Mouse (Mus musculus): Measurements from ENCODE around the gene Tll1. TPM values are rescaled to one million over a fixed set of nuclear protein-coding genes. Genes with fewer than 3 reads are reported as not detected.

The Tll1 gene
- polyA plus RNA-seq, 1 experiment from 2014 or later, result 3.8 TPM

DNA sequence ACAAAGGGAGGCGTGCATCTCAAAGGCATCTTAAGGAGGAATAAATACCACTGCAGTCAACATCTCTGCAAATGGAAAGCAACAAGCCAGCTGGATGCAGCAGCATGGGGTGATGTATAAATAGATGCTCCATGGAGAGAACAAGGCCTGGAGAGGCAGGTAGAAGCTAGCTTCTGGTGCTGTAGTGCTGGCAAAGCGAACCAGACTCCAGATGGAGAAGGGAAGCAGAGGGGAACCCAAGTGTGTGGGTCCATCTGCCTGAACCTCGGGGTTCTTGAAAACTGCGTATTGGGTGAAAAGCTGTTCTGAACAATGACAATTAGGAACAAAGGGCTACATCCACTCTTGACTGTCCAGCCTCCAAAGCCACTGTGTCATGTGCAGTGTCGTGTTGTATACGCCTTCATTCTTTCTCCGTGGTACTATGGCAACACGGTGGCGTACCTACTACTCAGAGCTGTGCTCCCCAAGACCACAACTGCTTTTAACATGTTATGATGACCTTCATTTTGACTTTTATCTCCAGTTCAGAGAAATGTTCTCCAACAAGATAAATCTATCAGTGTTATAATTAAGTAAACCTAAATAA is 53.8 kb downstream of the Tll1 start:
- Histone ChIP-seq H3K4me3 (ENCODE audit: low read length) (no peak overlapping the region), H3K4me2 (ENCODE audit: low read length) (no peak overlapping the region), H3K9ac (ENCODE audit: low read depth, low read length) (no peak overlapping the region), H3K9me3 (ENCODE audit: control insufficient read depth, low read length) (no peaks in the 10 kb centered on the region), H3K27ac (ENCODE audit: low read depth, low read length) (no peak overlapping the region), H3K4me1 (ENCODE audit: control insufficient read depth, insufficient read depth, low read depth, low read length) (no peaks in the 10 kb centered on the region), H3K36me3 (ENCODE audit: control insufficient read depth, insufficient read depth, low read length) (no peaks in the 10 kb centered on the region), H3K27me3 (replicated peaks; ENCODE audit: control insufficient read depth, insufficient read depth, low read length) (no peaks in the 10 kb centered on the region)
- 45% methylated on average over 9 of the region's 9 CpGs for WGBS
- ATAC-seq, result peak; percentile 90

DNA sequence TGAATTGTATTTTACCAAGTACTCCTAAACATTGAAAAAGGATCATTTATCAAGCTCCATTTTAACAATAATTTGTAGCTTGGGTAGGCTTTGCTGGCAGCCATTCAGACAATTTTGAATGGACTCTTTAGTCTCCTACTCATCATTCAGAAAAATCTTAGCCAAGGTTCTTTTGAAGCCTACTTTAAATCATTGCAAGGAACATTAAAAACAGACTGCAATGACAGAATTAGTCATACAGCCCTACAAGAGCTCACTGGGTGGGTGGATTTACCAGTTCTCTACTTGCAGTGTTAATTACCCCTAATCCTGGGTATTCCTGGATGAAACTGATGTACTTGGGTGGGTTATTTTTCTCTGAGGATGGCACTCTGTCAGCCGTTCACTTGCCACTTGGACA is 69.5 kb downstream of the Tll1 start:
- no peak overlapping the region for H3K4me3 ChIP-seq (ENCODE audit: low read length)
- H3K27me3 ChIP-seq (replicated peaks; ENCODE audit: control insufficient read depth, insufficient read depth, low read length), result no peaks in the 10 kb centered on the region
- ATAC-seq, result no peak
- H3K9me3 ChIP-seq (ENCODE audit: control insufficient read depth, low read length), result no peaks in the 10 kb centered on the region
- H3K9ac ChIP-seq (ENCODE audit: low read depth, low read length), result no peak overlapping the region
- 74% methylated on average over 1 of the region's 1 CpGs for WGBS
- no peak overlapping the region for H3K4me2 ChIP-seq (ENCODE audit: low read length)
- H3K36me3 ChIP-seq (ENCODE audit: control insufficient read depth, insufficient read depth, low read length), result no peaks in the 10 kb centered on the region
- no peaks in the 10 kb centered on the region for H3K4me1 ChIP-seq (ENCODE audit: control insufficient read depth, insufficient read depth, low read depth, low read length)
- no peak overlapping the region for H3K27ac ChIP-seq (ENCODE audit: low read depth, low read length)

DNA sequence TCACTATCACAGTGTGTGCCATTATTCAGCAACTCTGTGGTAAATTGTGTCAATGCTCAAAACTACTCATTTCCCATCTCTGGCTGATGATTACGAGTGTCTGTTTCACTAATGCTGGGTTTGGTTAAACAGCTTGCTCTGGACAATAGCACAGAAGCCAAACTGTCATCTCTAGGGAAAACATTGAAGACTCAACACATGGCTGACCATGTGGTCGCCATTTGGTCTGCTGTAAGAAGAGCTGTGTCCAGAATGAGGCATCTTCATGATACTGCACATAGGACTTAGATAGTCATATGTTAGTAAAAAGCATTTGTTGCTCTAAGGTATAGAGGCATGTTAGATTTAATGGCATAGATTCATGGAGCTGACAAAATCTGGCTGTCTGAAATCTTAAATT is 98.9 kb downstream of the Tll1 start:
- Histone ChIP-seq H3K36me3 (ENCODE audit: control insufficient read depth, insufficient read depth, low read length) (no peaks in the 10 kb centered on the region), H3K27ac (ENCODE audit: low read depth, low read length) (no peak overlapping the region)
- WGBS, result 80% methylated on average over 2 of the region's 2 CpGs

DNA sequence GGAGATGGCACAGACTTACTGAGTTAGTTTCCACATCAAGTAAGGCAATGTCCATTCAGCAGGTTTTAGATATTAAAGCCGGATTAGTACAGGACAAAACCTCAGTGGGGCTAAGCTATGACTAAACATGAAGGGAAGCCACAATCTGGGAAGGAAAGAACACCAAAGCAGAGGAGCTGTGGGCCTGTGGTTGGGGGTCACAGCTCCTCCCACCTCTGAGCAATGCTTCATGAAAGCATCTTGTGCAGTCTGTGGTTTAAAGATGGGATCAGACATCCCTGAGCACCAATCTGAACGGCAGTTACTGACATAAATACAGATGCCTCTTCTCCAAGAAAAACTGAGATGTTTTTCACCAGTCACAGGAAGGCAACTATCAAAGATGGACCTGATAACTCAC is 132.7 kb downstream of the Tll1 start:
- no peaks in the 10 kb centered on the region for H3K36me3 ChIP-seq (ENCODE audit: control insufficient read depth, insufficient read depth, low read length)
- H3K27ac ChIP-seq (ENCODE audit: low read depth, low read length), result no peak overlapping the region
- no peak overlapping the region for H3K4me3 ChIP-seq (ENCODE audit: low read length)
- H3K4me2 ChIP-seq (ENCODE audit: low read length), result no peak overlapping the region
- no peaks in the 10 kb centered on the region for H3K4me1 ChIP-seq (ENCODE audit: control insufficient read depth, insufficient read depth, low read depth, low read length)
- H3K9ac ChIP-seq (ENCODE audit: low read depth, low read length), result no peak overlapping the region
- H3K9me3 ChIP-seq (ENCODE audit: control insufficient read depth, low read length), result no peaks in the 10 kb centered on the region
- ATAC-seq, result no peak
- H3K27me3 ChIP-seq (replicated peaks; ENCODE audit: control insufficient read depth, insufficient read depth, low read length), result no peaks in the 10 kb centered on the region
- 87% methylated on average over 2 of the region's 2 CpGs for WGBS

More for the DNA sequence above, 98.9 kb downstream of the Tll1 start:
- H3K27me3 ChIP-seq (replicated peaks; ENCODE audit: control insufficient read depth, insufficient read depth, low read length), result no peaks in the 10 kb centered on the region
- no peaks in the 10 kb centered on the region for H3K9me3 ChIP-seq (ENCODE audit: control insufficient read depth, low read length)
- no peaks in the 10 kb centered on the region for H3K4me1 ChIP-seq (ENCODE audit: control insufficient read depth, insufficient read depth, low read depth, low read length)
- H3K4me2 ChIP-seq (ENCODE audit: low read length), result no peak overlapping the region
- H3K4me3 ChIP-seq (ENCODE audit: low read length), result no peak overlapping the region
- no peak overlapping the region for H3K9ac ChIP-seq (ENCODE audit: low read depth, low read length)
- ATAC-seq, result no peak

DNA sequence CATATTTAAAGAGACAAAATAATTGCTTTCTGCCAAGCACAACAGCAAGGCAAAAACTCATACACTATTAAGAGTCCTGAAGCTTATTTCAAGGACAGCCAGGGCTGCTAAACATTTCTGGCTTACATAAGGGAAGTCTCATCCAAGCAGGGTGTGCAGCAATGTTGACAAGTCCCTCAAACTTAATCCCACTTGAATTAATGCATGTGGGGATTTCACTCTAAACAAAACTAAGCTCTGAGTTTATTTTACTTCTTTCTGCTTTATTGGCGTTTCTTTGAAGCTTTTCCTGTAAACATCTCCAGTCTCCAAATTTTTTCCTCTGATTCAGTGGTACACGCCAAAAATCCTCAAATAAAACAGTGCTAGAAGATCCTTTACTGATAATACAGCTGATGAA is 146.2 kb downstream of the Tll1 start:
- H3K4me3 ChIP-seq (ENCODE audit: low read length), result no peak overlapping the region
- H3K27ac ChIP-seq (ENCODE audit: low read depth, low read length), result no peak overlapping the region
- 82% methylated on average over 2 of the region's 2 CpGs for WGBS
- no peaks in the 10 kb centered on the region for H3K4me1 ChIP-seq (ENCODE audit: control insufficient read depth, insufficient read depth, low read depth, low read length)
- no peak overlapping the region for H3K4me2 ChIP-seq (ENCODE audit: low read length)
- H3K9ac ChIP-seq (ENCODE audit: low read depth, low read length), result no peak overlapping the region
- H3K36me3 ChIP-seq (ENCODE audit: control insufficient read depth, insufficient read depth, low read length), result no peaks in the 10 kb centered on the region
- ATAC-seq, result no peak
- no peaks in the 10 kb centered on the region for H3K9me3 ChIP-seq (ENCODE audit: control insufficient read depth, low read length)
- no peaks in the 10 kb centered on the region for H3K27me3 ChIP-seq (replicated peaks; ENCODE audit: control insufficient read depth, insufficient read depth, low read length)

DNA sequence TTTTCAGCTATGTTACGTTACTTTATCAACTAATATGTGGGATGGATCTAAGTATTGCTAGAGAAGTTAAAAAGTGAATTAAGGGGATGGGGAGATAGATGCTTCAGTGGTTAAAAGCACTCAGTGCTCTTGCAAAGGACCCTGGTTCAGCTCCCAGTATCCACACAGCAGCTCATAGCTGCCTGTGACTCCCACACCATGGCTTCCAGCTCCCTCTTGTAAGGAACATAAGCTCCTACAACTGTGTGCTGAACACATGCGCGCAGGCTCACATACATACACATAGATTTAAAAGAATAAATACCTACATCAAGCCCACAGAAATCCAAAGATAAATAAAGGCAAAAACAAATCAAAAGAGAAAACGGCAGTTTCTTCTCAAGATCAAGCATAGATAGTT is 148.5 kb downstream of the Tll1 start:
- Histone ChIP-seq H3K27me3 (replicated peaks; ENCODE audit: control insufficient read depth, insufficient read depth, low read length) (no peaks in the 10 kb centered on the region), H3K9ac (ENCODE audit: low read depth, low read length) (no peak overlapping the region), H3K9me3 (ENCODE audit: control insufficient read depth, low read length) (no peaks in the 10 kb centered on the region), H3K27ac (ENCODE audit: low read depth, low read length) (no peak overlapping the region), H3K4me1 (ENCODE audit: control insufficient read depth, insufficient read depth, low read depth, low read length) (no peaks in the 10 kb centered on the region), H3K36me3 (ENCODE audit: control insufficient read depth, insufficient read depth, low read length) (no peaks in the 10 kb centered on the region), H3K4me2 (ENCODE audit: low read length) (no peak overlapping the region), H3K4me3 (ENCODE audit: low read length) (no peak overlapping the region)
- no peak for ATAC-seq
- WGBS, result 90% methylated on average over 4 of the region's 4 CpGs

DNA sequence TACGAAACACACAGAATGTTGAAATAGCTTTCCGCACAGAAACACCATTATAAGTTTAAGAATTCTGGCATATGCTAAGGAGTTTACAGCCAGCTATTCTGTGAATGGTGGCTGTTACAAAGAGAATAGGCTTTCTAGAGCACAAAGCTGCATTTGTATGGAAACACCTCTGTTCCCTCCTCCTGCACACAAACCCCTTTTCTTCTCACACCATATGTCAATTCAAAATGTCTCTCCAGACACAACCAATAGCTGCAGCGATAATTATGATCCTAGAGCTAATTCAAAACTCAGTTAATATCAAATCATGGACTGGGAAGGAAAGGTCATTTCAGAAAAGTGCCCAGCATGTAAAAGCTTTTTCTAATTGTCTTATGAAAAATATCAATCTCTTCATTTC is 157.5 kb downstream of the Tll1 start:
- Histone ChIP-seq H3K9me3 (ENCODE audit: control insufficient read depth, low read length) (no peaks in the 10 kb centered on the region), H3K4me2 (ENCODE audit: low read length) (no peak overlapping the region), H3K4me1 (ENCODE audit: control insufficient read depth, insufficient read depth, low read depth, low read length) (no peaks in the 10 kb centered on the region), H3K9ac (ENCODE audit: low read depth, low read length) (no peak overlapping the region), H3K36me3 (ENCODE audit: control insufficient read depth, insufficient read depth, low read length) (no peaks in the 10 kb centered on the region), H3K27ac (ENCODE audit: low read depth, low read length) (no peak overlapping the region), H3K27me3 (replicated peaks; ENCODE audit: control insufficient read depth, insufficient read depth, low read length) (no peaks in the 10 kb centered on the region), H3K4me3 (ENCODE audit: low read length) (no peak overlapping the region)
- ATAC-seq, result no peak
- WGBS, result 53% methylated on average over 3 of the region's 3 CpGs

DNA sequence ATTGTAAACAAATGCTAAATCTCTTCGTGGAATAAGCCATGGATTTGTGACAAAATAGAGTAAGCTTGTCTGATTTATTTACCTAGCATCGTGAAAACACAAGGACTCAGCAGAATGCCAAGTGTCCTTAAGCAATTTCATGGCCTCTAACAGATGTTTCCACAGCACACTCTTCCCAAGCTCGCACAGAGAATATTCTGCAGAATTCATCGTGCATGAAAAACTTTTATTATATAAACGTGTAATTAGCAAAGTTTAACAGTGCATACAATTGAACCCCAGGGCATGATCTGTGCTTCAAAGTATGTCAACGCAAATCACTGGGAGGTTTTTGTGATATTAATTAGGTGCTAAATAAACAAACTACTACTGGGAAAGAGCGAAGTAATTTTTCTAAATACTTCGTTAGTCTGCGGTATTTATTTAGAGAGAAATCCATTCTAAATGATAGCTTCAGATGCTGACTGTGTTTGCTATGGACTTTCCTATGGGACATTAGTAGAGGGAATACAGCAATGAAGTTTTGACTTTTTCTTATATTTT is 158.0 kb downstream of the Tll1 start:
- no peak overlapping the region for H3K27ac ChIP-seq (ENCODE audit: low read depth, low read length)
- no peaks in the 10 kb centered on the region for H3K9me3 ChIP-seq (ENCODE audit: control insufficient read depth, low read length)
- no peak overlapping the region for H3K9ac ChIP-seq (ENCODE audit: low read depth, low read length)
- H3K27me3 ChIP-seq (replicated peaks; ENCODE audit: control insufficient read depth, insufficient read depth, low read length), result no peaks in the 10 kb centered on the region
- H3K4me1 ChIP-seq (ENCODE audit: control insufficient read depth, insufficient read depth, low read depth, low read length), result no peaks in the 10 kb centered on the region
- no peak overlapping the region for H3K4me3 ChIP-seq (ENCODE audit: low read length)
- H3K36me3 ChIP-seq (ENCODE audit: control insufficient read depth, insufficient read depth, low read length), result no peaks in the 10 kb centered on the region
- no peak for ATAC-seq
- WGBS, result 51% methylated on average over 9 of the region's 9 CpGs
- no peak overlapping the region for H3K4me2 ChIP-seq (ENCODE audit: low read length)

DNA sequence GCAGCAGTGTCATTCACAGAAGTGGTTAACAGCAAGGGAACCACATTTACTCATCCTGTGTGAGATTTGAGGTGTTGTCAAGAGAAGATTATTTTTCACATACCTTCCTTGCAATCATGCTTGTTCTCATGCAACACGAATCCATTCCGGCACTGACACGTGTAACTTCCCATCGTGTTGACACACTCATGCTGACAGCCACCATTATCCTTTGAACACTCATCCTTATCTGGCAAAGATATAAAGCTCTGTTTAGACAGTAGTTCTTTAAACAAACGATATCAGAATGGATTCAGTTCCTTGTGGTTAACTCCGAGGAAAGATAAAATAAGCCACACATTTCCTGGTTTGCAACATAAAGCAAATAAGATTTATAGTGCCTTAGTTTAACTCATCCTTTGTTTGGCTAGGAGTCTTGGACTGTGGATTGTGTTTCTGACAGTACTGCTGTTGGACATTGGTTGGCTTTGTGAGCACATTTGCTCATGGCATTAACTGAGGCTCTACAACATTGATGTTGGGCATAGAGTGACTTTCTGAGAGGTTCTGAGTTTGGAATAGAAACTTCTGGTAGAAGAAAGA is 164.7 kb downstream of the Tll1 start:
- no peak overlapping the region for H3K9ac ChIP-seq (ENCODE audit: low read depth, low read length)
- H3K27ac ChIP-seq (ENCODE audit: low read depth, low read length), result no peak overlapping the region
- ATAC-seq, result no peak
- no peaks in the 10 kb centered on the region for H3K4me1 ChIP-seq (ENCODE audit: control insufficient read depth, insufficient read depth, low read depth, low read length)
- no peak overlapping the region for H3K4me3 ChIP-seq (ENCODE audit: low read length)
- no peak overlapping the region for H3K4me2 ChIP-seq (ENCODE audit: low read length)
- H3K27me3 ChIP-seq (replicated peaks; ENCODE audit: control insufficient read depth, insufficient read depth, low read length), result no peaks in the 10 kb centered on the region
- H3K36me3 ChIP-seq (ENCODE audit: control insufficient read depth, insufficient read depth, low read length), result no peaks in the 10 kb centered on the region
- H3K9me3 ChIP-seq (ENCODE audit: control insufficient read depth, low read length), result no peaks in the 10 kb centered on the region
- WGBS, result 83% methylated on average over 6 of the region's 6 CpGs

Data from hindbrain, embryonic 16.5 days (tissue).